15 mouse cellular contexts compared by ENCODE assay signal in the genomic region with DNA sequence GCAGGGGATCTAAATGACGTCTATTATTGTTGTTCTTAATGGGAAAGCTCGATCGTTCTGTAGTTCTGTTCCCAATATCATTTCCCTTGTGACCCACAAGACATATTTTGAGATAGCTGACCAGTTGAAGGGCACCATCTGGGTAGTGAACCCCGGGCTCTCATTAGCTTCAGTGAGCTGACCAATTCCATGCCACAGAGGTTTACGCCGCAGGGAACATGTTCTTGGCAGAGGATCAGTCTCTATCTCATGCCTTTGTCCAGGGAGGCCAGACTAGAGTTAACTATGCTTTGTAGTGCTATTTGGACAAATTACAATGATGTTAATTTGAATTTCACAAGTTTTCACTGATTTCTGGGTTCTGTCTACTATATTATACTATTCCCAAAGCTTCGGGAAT.
"Had no signal": no experiment of that assay in that cellular context is flagged by ENCODE, and none has a peak within 500 bp of the region (broad histone marks: within the 10 kb centered on the region; RNA-seq: fewer than 3 reads in every experiment).

No protein-coding gene starts in this region.

- H3K9me3 ChIP-seq: liver, embryonic 13.5 days; neural tube, embryonic 13.5 days; stomach, embryonic 15.5 days had no signal

- H3K4me2 ChIP-seq: liver, embryonic 13.5 days; midbrain, embryonic 11.5 days; neural tube, embryonic 13.5 days; stomach, embryonic 15.5 days had no signal

- H3K4me1 ChIP-seq: liver, embryonic 13.5 days; neural tube, embryonic 13.5 days; stomach, embryonic 15.5 days had no signal

- H3K27ac ChIP-seq: liver, embryonic 13.5 days; neural tube, embryonic 13.5 days; stomach, embryonic 15.5 days had no signal

- DNase-seq: kidney, postnatal 14 days; kidney, postnatal 4 days; liver, embryonic 13.5 days; lung, adult 2 months; lung, postnatal 14 days; lung, postnatal 4 days; midbrain, embryonic 14.5 days; retina, postnatal 1 day; right cerebral cortex, postnatal 25 days; spleen, adult 18-20 months; thymus, postnatal 25 days had no signal

- H3K9ac ChIP-seq: liver, embryonic 13.5 days; neural tube, embryonic 13.5 days; stomach, embryonic 15.5 days had no signal

- H3K36me3 ChIP-seq: liver, embryonic 13.5 days; neural tube, embryonic 13.5 days; stomach, embryonic 15.5 days had no signal

- H3K27me3 ChIP-seq: stomach, embryonic 15.5 days had no signal

- H3K4me3 ChIP-seq: liver, embryonic 13.5 days; myocyte; neural tube, embryonic 13.5 days; stomach, embryonic 15.5 days had no signal
